Mouse (Mus musculus) E14TG2a.4 (cell line): Measurements from ENCODE around the gene Srsf12.

ENCODE experiments used
- CTCF ChIP-seq: conservative IDR thresholded peaks from 2 replicates; pipeline ENCODE4 v1.5.1; 2014; ENCODE audit warnings: low read length
- NANOG ChIP-seq: IDR thresholded peaks from 2 replicates; pipeline ENCODE4 v1.6.1; 2014; ENCODE audit warnings: borderline replicate concordance, low read length, mixed read lengths

GRCm38 (mm10) chr4:33264979-33265726 lies 56.4 kb downstream of the Srsf12 start:
- TF ChIP-seq CTCF (no peak), NANOG (no peak)
